Mouse (Mus musculus): ENCODE measurements at regions not wholly inside any gene's neighbourhood (a gene's known extent, or its start where the extent isn't known, plus 50 kb on each side); places are given as distances from the start of the nearest gene placed in this dataset.

DNA sequence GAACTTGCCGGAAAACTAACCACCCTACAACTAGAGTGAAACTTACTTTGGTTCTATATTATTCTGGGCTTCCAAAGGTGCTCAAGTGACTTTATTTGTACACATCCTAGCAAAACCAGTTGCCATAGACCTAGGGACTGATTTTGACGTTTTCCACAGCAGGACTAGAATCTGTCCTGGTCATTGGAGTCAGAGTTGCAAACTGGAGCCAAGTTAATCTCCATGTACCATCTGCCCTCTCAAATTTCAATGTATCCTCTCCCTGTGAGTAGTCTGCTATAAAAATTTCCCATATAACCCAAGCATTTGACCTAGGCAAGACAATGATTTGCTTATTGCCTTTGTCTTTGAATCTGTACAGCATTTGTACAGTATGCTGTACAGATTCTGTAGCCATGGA, 252.4 kb downstream of the 9330182O14Rik start:
- no peak for DNase-seq
- intact Hi-C loops (cut with DNase I): no loop called here

DNA sequence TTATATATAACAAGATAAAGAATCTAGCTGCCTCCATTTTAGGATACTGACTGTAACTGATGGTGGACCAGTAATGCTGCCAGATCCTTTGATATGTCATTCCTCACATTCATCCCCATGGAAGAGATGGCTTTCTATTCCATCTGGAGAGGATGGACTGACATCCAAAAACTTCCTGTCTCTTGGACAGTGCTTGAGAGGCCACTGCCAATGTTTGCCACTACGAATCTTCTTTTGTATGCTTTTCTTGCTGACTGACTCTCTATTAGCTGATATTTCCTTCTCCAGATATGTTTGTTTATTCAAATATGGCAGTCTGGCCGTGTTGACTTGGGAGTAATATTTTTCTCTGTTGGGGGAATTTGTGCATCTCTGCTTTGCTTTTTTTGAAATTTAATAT, 253.6 kb downstream of the 9330182O14Rik start:
- DNase-seq: no peak
- intact Hi-C loops (cut with DNase I): no loop called here

DNA sequence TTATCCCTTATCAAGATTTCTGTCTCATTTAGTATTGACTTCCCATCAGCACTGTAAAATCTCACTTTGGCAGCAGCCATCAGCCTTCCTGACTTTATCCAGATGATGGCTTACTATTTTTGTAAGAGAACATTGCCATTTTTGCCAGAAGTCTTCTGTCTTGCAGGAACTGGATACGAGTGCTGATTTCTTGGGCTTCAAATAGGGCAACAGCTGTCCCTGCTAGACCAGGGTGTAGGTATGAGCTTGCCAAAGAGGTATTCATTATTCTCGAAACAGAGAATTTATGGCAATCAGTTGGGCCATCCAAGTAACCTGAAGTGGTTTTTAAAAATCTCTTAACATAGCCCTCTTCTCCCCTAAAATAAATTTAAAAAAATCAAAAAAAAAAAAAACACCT, 254.6 kb downstream of the 9330182O14Rik start:
- no peak for DNase-seq
- intact Hi-C loops (cut with DNase I): no loop called here

DNA sequence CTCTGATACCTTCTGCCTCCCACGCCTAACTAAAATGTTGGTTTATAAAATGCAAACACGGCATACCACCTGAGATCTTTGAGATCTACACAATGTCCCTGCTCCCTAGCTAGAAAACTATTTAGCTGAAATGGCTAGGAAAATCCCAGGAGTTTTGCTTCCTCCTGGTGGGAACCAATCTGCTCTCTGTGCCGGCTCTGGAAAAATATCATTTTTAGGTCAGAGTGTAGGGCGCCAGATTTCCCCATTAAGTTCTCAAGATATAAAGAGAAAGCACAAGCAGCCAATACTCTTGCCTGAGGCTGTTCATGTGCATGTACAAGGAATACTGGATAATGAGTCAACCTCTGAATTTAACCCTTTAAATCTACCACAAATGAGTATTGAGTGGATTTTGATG, 301.0 kb downstream of the 9330182O14Rik start:
- no peak for DNase-seq
- intact Hi-C loops (cut with DNase I): no loop called here

DNA sequence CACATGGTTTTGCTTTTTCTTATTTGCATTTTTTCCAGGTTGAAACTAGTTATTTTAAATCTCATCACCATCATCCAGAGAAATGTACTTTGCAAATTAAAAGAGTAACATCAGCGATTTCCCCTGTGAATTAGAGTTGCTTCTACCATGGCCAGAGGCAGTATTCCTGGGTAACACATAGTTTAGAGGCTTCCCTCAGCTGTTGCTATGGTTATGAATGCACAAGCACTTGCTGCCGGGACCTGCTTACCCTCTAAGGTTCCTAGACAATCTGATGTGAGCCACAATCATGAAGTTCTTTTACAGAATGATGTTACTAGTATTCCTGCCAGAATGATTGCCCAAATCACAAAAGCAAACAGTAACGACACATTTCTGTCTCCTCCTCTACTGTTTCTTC, 302.5 kb downstream of the 9330182O14Rik start:
- DNase-seq: no peak
- intact Hi-C loops (cut with DNase I): no loop called here

DNA sequence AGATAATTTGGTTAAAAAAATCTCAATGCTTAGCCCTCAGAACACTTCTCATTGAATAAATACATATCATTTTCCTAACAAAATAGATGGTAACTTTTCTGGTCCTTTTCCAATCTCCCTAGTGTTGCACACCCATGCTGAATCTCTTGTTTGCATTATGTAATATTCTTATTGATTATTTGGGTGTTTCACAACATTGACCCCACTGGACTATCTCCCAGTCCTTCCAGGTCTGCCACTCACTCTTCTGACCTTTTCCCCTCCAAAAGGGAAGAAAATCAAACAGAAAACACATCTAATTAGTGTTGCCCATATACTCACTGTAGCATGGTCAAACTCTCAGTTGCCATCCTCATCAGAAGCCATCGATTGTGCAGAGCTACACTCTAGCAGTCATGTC, 305.7 kb downstream of the 9330182O14Rik start:
- no peak for DNase-seq
- intact Hi-C loops (cut with DNase I): no loop called here

DNA sequence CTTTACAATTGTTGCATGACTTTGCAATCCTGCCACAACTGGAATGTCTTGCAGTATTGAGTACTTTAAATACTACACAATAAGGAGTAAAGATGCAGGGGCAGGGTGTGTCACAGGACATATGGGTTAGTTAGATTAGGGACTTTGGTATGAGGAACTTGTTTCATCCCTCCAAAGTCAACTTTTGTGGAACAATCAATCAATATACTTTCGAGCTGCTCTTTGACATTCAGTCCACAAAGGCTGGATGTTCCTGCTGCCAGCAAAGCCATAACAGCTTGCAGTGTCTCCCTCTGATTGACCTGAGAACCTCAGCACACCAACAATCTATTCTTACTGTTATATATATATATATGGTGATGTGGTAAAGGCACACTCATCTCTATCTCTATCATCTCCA, 314.5 kb downstream of the 9330182O14Rik start:
- intact Hi-C loops (cut with DNase I): no loop called here
- DNase-seq: no peak

DNA sequence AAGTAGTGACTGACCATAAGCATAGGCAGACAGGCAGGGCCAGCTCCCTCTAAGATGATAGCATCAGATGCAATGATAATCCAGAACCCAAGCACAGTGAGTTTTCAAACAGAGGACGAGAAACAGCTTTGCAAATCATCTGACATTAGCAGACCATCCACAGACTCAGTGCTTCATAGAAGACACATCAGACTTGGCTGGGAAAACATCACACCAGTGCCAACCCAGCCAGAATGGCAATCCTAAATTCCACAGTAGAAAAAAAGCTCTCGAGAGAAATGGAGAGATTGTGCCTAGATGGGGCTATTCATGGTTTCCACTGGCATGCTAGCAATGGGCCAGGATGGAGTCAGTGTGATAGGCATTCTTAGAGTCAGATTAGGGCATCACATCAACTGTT, 319.1 kb downstream of the 9330182O14Rik start:
- intact Hi-C loops (cut with DNase I): no loop called here
- DNase-seq: no peak

DNA sequence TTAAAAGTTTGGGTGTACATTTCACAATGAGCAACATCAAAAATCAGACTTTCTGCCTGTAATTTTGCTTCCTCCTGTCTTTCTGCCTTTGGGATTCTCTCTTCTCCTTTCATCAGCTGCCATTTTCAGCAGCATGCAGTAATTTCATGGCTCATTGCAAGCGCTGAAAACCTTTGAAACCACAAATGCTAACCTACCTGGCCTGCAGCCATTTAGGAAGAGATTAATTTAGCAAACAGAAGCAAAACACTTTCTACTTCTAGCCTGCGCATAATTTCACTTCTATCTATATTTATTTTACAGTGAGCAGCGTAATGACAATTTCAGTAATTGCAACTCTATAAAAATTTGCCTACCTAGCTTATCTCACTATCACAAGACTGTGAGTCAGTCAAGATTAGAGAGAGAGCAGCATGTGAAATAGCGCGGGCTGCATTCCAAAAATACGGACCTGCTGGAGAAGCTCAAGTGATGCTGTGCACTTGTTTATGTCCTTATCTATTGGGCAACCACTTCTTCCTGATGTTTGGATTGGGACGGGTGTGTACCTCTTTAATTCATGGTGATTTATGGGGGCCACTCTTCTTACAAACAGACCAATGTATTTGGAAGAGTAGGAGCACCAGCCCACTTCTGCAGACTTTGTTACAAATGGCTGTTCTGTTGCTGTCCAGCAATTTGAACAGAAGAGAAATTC, 341.6 kb downstream of the 9330182O14Rik start:
- intact Hi-C loops (cut with DNase I): loop anchor here (5.0 kb wide), 1 partner anchor 606 kb away; no protein-coding TSS in a partner anchor
- DNase-seq: peak; percentile 36 to 40

DNA sequence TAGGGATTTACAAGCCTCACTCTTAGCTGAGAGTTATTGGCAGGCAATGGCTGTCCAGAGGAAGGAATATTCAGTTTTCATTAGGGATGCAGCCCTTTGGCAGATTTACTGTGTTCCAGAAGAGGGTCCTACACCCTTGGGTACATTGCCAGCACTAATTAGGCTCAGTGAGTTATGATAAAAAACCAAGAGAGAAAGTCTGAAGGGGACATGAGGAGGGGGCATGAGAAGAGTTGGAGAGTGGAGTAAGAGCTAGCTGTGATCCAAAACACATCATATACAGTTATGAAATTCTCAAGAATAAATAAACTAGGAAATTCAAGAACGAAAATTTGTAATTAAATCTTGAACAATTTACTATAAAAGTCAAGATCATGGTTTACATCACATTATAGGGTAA, 346.2 kb downstream of the 9330182O14Rik start:
- intact Hi-C loops (cut with DNase I): no loop called here
- no peak for DNase-seq

DNA sequence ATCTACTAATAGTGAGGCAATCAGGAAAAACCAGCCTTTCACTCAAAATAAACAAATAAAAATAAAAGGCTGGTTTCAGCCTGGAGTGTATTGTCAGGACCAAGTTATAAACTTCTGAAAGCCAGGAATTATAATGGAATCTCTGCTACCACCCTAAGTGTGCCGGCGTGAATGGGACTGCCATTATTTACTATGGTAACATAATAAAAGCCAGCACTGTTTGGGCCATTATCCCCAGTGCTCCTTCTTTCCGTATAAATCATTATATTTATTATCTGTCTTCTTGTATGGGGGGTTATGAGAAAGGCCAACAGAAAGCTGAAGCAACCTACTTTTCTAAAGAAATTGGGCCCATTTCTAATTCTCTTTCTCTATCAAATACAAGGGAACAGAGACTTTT, 347.1 kb downstream of the 9330182O14Rik start:
- no peak for DNase-seq
- intact Hi-C loops (cut with DNase I): no loop called here

DNA sequence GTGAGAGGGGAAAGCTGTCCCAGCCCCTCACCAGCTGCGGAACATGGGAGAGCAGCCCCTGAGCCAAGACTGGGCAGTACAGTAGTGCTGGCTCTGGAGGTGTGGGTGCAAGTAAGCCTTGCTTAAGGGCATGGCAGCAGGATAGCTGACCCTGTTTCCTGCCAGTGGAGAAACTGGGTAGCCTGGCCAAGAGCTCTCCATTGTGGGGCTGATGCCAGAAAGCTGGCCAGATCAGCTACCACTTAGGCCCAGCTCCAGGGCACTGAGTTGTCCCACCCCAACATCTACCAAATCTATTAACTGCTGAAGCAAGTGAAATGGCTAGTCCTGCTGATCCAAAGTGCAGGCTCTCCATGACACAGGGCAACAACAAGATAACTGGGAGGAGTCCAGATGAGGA, 351.8 kb downstream of the 9330182O14Rik start:
- intact Hi-C loops (cut with DNase I): no loop called here
- peak; percentile 16 to 26 for DNase-seq

DNA sequence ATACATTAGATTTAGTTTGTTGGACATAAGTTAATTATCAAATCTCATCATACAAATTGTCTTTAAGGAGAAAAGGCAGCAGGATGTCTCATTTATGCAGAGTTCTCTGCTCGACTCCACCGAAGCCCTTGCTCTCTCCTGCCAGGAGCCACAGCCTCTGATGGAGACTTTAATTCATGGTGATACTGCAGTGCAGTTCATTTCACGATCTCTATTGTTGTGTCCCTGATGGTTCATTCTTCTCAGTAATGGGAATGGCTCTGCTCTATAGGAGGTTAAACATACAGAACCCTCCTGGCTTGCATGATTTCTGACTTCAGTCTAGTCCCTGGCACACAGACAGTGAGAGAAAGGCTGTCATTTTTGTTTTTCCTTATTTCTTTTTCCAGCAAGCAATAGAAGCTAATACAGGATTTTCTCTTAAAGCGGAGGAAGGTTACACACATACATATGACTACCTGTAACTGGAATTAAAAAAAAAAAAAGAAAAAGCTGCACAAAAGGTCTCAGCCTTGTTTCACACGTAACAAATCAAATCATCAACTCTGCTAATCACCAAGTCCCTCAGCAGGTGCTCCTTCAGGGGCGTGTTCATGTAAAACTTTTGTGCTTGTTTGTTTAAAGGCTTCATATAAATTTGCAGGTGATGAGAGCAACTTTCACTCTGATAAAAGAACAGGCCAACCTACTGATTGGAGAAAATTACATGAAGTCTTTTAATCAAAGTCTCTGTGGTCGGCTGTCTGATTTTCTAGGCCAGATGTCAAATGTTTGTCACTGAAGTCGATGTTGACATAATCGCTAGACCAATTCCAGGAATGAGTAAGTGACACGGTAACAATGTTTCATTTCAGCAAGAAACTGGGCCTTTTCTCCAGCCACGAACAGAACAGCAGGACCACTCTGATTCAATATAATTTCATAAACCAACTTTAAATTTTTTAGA, 367.3 kb downstream of the 9330182O14Rik start:
- intact Hi-C loops (cut with DNase I): no loop called here
- peak; percentile 1 to 3 for DNase-seq

DNA sequence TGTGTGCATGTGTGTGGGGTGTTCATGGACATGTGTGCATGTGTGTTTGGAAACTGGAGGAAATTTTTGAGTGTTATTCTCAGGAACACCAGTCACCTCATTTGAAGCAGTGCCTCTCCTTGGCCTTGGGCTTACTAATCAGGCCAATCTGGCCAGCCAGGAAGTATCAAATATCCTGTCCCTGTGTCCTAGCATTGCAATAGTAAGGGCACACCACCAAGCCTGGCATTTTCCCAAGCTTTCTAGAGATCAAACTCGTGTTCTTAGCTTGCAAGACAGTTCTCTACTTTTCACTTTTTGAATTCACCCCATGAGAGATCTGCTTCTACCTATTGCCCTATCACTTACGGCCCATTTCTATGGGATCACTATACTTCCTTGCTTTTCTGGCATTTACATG, 376.7 kb downstream of the 9330182O14Rik start:
- DNase-seq: no peak
- intact Hi-C loops (cut with DNase I): no loop called here

DNA sequence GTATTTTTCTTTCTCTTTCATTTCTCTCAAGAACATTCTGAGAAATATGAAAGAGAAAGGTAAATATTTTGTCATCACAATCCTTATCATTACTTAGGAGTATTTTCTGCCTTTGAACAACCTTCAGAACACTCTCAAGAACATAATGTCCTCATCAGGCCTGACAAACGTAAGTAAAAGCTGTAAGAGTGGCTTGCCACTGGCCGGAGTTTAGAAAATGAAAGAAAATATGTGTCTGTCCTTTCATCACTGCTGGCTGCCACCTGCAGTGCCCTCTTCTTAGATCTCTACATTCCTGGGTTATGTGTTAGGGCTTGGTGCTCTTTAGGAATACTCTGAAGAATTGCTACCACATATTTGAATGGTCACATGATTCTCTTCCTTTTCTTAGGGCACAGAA, 390.2 kb downstream of the 9330182O14Rik start:
- DNase-seq: no peak
- intact Hi-C loops (cut with DNase I): no loop called here

DNA sequence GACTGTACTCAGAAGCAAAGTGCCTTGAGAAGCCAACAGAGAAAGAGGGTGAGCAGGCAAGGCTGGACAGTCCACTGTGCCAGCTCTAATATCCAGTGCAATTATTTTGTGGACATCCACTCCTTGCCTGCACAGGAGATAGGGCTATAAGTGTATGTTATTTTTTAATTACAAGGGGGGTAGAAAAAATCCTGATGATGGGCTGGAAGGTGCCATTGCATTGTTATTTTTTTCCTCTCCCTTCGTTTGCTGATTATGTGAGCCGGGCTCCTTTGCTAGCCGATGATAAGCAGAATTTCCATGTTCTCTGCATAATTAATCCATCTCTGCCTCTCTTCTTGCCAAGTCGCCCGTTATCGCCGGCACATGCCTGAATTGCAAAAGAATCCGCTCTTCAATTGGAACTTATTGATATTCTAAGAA, 399.3 kb downstream of the 9330182O14Rik start:
- intact Hi-C loops (cut with DNase I): no loop called here
- no peak for DNase-seq

DNA sequence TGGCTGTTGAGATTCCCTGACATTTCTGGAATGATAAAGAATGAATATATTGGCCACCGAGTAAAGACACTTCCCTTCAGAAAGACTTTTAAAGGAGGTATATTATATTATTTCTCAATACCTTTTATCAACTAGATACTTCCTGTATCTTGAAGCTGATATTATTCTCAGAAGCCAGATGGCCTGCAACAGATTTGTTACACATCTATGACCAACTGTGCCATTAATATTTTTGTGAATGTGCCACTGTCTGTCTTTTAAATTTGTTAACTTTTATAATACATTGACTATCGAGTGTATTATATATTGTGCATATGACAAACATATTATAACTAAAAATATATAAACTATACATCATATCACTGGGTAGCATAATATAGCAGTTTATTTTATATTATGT, 427.5 kb downstream of the 9330182O14Rik start:
- intact Hi-C loops (cut with DNase I): no loop called here
- DNase-seq: no peak

DNA sequence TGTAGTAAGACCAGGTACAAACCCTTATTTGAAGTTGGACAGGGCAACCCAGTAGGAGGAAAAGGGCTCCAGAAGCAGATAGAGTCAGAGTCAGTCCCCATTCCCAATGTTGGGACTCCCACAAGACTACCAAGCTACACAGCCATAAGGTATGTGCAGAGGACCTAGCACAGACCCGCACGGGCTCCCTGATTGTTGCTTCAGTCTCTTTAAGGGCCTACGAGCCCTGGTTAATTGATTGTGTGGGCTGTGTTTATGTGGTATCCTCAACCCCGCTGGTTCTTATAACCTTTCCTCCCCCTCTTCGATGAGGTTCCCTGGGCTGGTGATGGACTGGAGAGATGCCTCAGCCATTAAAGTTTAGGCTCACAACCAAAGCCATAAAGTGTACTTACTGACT, 431.6 kb downstream of the 9330182O14Rik start:
- intact Hi-C loops (cut with DNase I): no loop called here
- no peak for DNase-seq

DNA sequence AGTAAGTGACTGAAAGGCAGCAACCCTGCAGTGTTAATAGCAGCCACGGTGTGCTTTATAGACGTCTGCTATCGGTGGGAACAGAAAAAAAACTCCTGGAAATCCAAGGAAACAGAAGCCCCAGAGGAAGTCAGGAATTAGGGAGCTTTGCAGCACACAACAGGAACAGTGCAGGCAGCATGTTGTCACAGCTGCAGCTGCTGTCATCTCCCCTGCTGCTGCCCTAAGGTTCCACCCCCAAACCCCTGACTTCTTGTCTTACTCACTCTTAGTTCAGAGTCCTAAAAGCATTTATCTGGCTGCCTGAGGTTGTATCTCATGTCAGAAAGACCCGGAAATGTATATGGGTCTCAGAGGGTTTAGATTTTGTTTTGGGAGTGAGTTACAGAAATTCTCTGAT, 432.3 kb downstream of the 9330182O14Rik start:
- DNase-seq: no peak
- intact Hi-C loops (cut with DNase I): no loop called here

DNA sequence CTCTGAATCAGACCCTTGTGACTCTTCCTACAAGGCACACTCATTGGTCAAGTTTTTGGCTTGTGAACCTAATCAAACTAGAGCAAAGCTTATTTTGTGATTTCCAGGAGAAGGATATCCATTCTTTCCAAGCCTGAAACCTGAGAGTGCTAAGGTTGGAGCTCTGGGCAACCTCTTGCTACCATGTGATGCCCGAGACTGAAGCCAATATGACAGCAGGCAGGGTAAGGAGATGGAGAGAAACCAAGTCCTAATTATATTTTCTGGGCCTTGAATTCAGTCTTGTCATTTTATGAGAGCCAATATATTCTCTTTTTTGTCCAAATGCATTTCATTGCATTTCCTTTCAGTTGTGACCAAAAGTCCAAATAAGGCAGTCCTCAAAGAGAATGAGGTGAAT, 434.5 kb downstream of the 9330182O14Rik start:
- no peak for DNase-seq
- intact Hi-C loops (cut with DNase I): no loop called here
